Mouse (Mus musculus) ES-E14 (cell line): ENCODE measurements around the gene Bglap. TPM values are rescaled to one million over a fixed set of nuclear protein-coding genes. Genes with fewer than 3 reads are reported as not detected.
A peak's percentile ranks its signal among the peaks of the same experiment; 100 is the strongest.

ENCODE experiments used
- DNase-seq: peaks from one replicate; pipeline ENCODE4 v3.0.0-alpha.2; 2013; ENCODE audit warnings: low read depth, low spot score
- H3K27ac ChIP-seq: 2 replicates; pipeline ENCODE4 v1.5.1; 2012; ENCODE audit warnings: low read depth, mild to moderate bottlenecking, low read length, moderate library complexity, mixed read lengths; ENCODE audit not compliant: poor library complexity, insufficient read depth, severe bottlenecking
- H3K36me3 ChIP-seq: 2 replicates; pipeline ENCODE4 v1.6.1; 2012; ENCODE audit warnings: mild to moderate bottlenecking, low read length, moderate library complexity, mixed read lengths; ENCODE audit not compliant: control insufficient read depth, poor library complexity, insufficient read depth, severe bottlenecking
- H3K4me1 ChIP-seq, 2 experiments: fragments of 150-350 bp in 1 of 2; sonication (generic) in 1 of 2; 2 replicates each; pipeline ENCODE4 v1.6.1; 2012; ENCODE audit warnings: low read length in 2 of 2, mild to moderate bottlenecking in 1 of 2, mixed read lengths in 1 of 2; ENCODE audit not compliant: control insufficient read depth in 2 of 2, insufficient read depth in 2 of 2, poor library complexity in 1 of 2
- H3K4me3 ChIP-seq, 2 experiments: fragments of 150-350 bp in 1 of 2; sonication (generic) in 1 of 2; 2 replicates each; pipeline ENCODE4 v1.5.1; 2012; ENCODE audit warnings: low read length in 2 of 2, low read depth in 1 of 2, mild to moderate bottlenecking in 1 of 2, mixed read lengths in 1 of 2; ENCODE audit not compliant: insufficient read depth in 1 of 2, poor library complexity in 1 of 2, severe bottlenecking in 1 of 2
- H3K9ac ChIP-seq: 2 replicates; pipeline ENCODE4 v1.6.1; 2012; ENCODE audit warnings: low read depth, mild to moderate bottlenecking, low read length, mixed read lengths; ENCODE audit not compliant: poor library complexity, insufficient read depth, severe bottlenecking
- H3K9me3 ChIP-seq: fragments of 150-350 bp; sonication (generic); 2 replicates; pipeline ENCODE4 v1.6.1; 2012; ENCODE audit warnings: low read depth, mild to moderate bottlenecking, low read length; ENCODE audit not compliant: control insufficient read depth, insufficient read depth
- CHD2 ChIP-seq: IDR thresholded peaks from 2 replicates; pipeline ENCODE4 v1.6.1; 2014; ENCODE audit warnings: mild to moderate bottlenecking, low read depth, low read length, inconsistent platforms
- HCFC1 ChIP-seq: IDR thresholded peaks from 2 replicates; pipeline ENCODE4 v1.6.1; 2012; ENCODE audit warnings: low read length, inconsistent platforms, borderline replicate concordance; ENCODE audit not compliant: insufficient read depth
- MAFK ChIP-seq: IDR thresholded peaks from 2 replicates; pipeline ENCODE4 v1.6.1; 2014; ENCODE audit warnings: mild to moderate bottlenecking, low read depth, low read length, inconsistent platforms; ENCODE audit not compliant: insufficient read depth
- ZC3H11A ChIP-seq: IDR thresholded peaks from 2 replicates; pipeline ENCODE4 v1.6.1; 2012; ENCODE audit warnings: low read depth, mild to moderate bottlenecking, inconsistent platforms, low read length, borderline replicate concordance
- ZNF384 ChIP-seq: IDR thresholded peaks from 2 replicates; pipeline ENCODE4 v1.6.1; 2012; ENCODE audit warnings: low read depth, low read length, inconsistent platforms
- in situ Hi-C, 2 experiments: fragments of 600-800 bp; cut with MboI; formaldehyde crosslinking; loops; one replicate each; pipeline ENCODE4 v1.15.1; 2025; ENCODE audit warnings: low sequenced_read_pairs in 2 of 2, inconsistent platforms in 1 of 2; ENCODE audit not compliant: unreplicated experiment in 2 of 2
- total RNA-seq: library from RNA; depleted of rRNA; stranded (reverse); fragments of 300-350 nt; gene quantifications from 2 replicates; pipeline ENCODE4 v1.2.3, GENCODE M21; 2012

The Bglap gene
- total RNA-seq, 1 experiment, result not detected

DNA sequence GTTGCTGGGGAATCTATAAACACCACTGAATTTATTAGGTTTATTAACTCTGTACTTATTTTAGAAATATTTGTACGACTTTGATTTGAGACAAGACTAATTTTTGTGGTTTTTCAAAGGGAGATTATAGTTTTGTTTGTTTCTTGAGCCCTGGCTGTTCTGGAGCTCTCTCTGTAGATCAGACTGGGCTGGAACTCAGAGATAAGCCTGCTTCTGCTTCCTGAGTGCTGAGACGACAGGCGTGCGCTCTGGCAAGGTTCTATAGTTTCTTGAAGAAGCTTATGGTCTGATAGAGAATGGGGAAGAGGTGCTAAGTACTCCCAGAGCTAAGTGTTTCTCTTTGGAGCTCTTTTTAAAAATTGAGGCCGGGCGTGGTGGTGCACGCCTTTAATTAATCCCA lies 45.9 kb downstream of the Bglap start:
- DNase-seq, result no peak
- Histone ChIP-seq H3K4me1 (peaks cover 0 to 14% of the 10 kb centered on the region in 2 experiments; a peak in 1 of 4 replicates), H3K4me3 (no peak overlapping the region), H3K9ac (no peak overlapping the region), H3K9me3 (no peaks in the 10 kb centered on the region), H3K36me3 (peaks cover 23% of the 10 kb centered on the region), H3K27ac (no peak overlapping the region)
- in situ Hi-C loops, result loop anchor here in 1 of 2 experiments (5.0 kb wide), 1 partner anchor 41 kb away; the partner anchor contains the start of genes Cct3 and Tsacc
- TF ChIP-seq ZNF384, result no peak
- no peak for TF ChIP-seq MAFK
- no peak for TF ChIP-seq ZC3H11A
- no peak for TF ChIP-seq CHD2
- no peak for TF ChIP-seq HCFC1

DNA sequence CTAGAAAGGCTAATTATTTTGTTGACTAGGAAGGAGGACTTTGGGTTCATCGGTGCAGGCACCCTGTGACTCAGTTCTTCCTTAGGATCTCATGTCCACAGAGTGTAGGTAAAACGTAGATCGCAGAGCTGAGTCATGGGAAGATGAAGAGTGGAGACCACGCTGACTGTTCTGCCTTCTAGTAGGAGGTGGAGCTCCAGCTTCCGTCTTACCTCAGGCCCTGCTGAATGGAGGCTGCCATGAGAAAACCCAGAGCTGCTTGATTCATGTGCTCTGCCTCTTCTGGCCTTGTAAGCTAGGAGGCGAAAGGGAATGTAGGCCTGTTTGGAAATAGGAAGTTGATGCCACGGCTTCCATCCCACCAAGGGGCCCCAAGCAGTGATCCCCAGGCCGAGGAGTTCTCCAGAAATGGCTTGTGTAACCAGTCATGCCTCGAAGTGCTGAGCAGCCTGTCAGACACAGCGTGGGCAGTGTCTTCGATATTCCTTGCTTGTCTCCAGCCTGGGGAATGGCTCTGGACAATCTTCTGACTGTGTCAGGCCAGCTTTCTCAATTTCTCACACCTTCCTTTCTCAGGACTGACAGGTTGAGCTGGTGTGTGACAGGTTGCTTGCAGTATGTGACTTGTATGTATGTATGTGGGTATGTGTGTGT lies 46.8 kb downstream of the Bglap start:
- H3K27ac ChIP-seq, result peak overlapping the region; percentile 99; the same call in 1 of the 2 replicates
- no peak for DNase-seq
- H3K9me3 ChIP-seq, result no peaks in the 10 kb centered on the region
- H3K4me1 ChIP-seq, result peaks cover 0 to 18% of the 10 kb centered on the region in 2 experiments; a peak in 1 of 4 replicates
- in situ Hi-C loops, result loop anchor here in 1 of 2 experiments (5.0 kb wide), 1 partner anchor 40 kb away; the partner anchor contains the start of genes Cct3 and Tsacc
- H3K36me3 ChIP-seq, result peaks cover 15% of the 10 kb centered on the region
- peak overlapping the region; percentile 65 for H3K9ac ChIP-seq
- H3K4me3 ChIP-seq, result peak overlapping the region; percentile 66 to 91
- TF ChIP-seq MAFK, result peak; percentile 48; the same call in 1 of the 2 replicates
- no peak for TF ChIP-seq CHD2

DNA sequence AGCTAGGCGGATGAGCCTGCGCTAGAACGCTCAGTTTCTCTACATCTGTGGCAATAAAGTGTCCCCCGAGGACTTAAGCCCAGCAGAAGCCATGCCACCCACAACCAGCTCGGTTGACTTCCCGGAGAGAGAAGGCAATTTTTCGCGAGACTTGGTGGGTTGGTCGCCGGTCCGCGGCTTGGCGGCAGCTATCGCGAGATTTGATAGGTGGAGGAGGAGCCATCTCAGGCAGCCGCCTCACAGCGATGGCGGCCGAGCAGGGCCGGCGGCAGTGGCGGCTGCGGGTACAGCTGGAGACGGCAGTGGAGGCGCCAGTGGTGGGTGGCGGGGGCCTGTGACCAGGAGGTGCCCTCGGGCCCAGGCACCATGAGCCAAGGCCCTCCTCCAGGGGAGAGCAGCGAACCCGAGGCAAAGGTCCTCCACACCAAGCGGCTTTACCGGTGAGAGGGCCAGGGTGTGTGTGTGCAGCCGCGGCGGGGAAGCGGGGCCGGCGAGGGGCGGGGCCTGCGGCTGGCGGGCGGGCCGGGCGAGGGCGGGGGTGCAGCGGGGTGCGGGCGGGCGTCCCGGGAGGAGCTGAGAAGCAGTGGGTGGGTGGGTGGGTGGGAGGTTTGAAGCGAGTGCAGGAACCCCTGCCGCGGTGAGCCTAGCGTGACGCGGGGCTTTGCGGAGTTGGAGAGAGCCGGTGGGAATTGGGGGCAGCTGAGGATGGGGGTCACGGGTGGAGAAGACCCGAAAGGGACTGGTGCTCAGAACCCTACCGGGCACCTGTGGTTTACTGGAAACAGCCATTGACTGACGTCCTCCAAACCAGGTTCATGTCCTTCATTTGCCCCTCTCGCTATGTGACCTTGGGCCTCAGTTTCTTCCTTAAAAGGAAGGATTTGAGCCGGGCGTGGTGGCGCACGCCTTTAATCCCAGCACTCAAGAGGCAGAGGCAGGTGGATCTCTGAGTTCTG lies 47.9 kb downstream of the Bglap start, which contains the start of the genes Tmem79 and Smg5:
Gene Tmem79, minus strand, starts transcription at position 91 of the 956 bp plus-strand sequence.
Gene Smg5, plus strand, starts transcription at position 203 of the 956 bp plus-strand sequence.
- TF ChIP-seq MAFK (peak; percentile 58; the same call in 1 of the 2 replicates), CHD2 (peak; percentile 97), ZC3H11A (no peak), ZNF384 (no peak), HCFC1 (peak; percentile 67; the same call in 1 of the 2 replicates)
- in situ Hi-C loops, result loop anchor here in 1 of 2 experiments (5.0 kb wide), 1 partner anchor 39 kb away; the partner anchor contains the start of genes Cct3 and Tsacc
- peak; percentile 94 for DNase-seq
- H3K9ac ChIP-seq, result peak within 1 kb of the TSS; percentile 98
- peaks cover 0 to 23% of the 10 kb centered on the region in 2 experiments; a peak in 1 of 4 replicates for H3K4me1 ChIP-seq
- H3K36me3 ChIP-seq, result peaks cover 6% of the 10 kb centered on the region
- peak within 1 kb of the TSS; percentile 77 to 91 for H3K4me3 ChIP-seq
- no peaks in the 10 kb centered on the region for H3K9me3 ChIP-seq
- peak within 1 kb of the TSS; percentile 99 for H3K27ac ChIP-seq

DNA sequence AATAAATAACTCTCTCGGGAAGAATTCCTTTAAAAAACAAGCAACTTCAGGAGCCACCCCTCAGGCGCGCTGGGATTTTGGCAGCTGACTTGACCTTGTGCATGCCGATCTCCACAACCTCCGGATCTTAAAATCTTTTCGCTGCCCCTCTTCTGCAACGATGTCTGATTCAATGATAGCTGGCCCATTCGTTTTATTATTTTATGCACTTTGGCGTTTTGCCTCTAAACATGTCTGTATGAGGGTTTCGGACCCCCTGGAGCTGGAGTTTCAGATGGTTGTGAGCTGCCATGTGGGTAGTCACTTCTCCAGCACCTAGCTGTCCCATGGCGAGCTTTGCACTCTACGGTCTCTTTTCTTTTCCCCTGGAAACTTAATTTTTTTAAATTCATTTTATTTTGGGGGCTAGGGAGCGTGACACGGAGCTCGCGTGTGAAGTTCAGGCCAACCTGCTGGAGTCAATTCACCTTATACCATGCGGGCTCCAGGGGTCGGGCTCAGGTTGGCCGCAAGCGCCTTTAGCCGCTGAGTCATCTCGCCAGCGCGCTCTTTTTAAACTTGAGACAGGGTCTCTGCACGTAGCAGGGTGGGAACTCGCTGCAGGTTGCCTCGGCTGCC lies 48.7 kb downstream of the Bglap start:
- Histone ChIP-seq H3K36me3 (peaks cover 5% of the 10 kb centered on the region; the same call in 1 of the 2 replicates), H3K9ac (peak overlapping the region; percentile 98), H3K27ac (peak overlapping the region; percentile 99), H3K4me3 (peak overlapping the region; percentile 77 to 91), H3K4me1 (peaks cover 0 to 21% of the 10 kb centered on the region in 2 experiments; a peak in 1 of 4 replicates), H3K9me3 (no peaks in the 10 kb centered on the region)
- in situ Hi-C loops, result loop anchor here in 1 of 2 experiments (5.0 kb wide), 1 partner anchor 38 kb away; the partner anchor contains the start of genes Cct3 and Tsacc
- TF ChIP-seq MAFK, result no peak; the same call in 1 of the 2 replicates
- TF ChIP-seq ZNF384, result no peak
- DNase-seq, result no peak
